Mouse (Mus musculus): Measurements from ENCODE around the gene Iqschfp.

Iqschfp gene

DNA sequence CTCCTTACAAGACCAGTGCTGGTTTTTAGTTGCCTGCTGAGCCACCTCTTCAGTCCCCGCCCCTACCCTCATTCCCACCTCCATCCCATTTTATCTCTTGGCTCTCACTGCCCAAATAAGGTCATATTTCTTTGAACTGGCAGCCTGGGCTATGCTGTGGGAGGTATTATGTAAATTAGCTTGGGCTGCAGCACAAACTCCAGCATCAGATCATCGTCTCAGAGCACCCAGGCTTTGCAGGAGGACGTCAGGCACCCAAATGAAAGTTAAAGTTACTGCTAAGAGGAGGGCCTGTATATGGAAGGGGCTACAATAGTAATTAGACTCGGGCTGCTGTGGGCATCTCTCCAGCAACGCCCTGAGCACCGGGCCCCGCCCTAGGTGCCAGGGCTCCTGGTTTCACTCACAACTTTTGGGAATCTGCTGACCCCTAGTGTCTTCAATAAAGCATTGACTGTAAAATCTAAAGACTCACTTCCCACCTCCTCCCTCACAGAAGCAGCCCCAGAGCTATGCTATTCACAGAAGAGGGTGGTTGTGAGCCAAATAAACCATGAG lies 651.0 kb downstream of the Iqschfp start:
- peak; percentile 80 to 83 for DNase-seq

DNA sequence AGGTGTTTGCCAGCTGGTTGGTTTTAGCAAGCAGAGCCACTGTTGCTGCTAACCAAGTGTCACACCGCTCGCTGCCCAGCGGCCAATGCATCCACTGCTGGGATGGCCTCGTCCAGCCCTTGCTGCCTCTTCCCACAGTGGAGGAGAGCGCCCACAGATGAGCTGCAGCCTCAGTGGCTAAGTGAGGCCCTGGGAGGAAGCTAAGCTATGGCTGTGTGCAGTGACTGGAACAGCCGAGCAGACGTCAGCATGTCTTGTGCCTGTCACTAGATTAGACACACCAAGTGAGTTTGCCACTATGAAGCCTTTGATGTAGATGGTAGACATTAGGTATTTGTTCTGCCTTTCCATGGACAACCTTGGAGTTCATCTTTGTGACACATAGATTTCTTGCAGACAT lies 652.8 kb downstream of the Iqschfp start:
- DNase-seq, result no peak

DNA sequence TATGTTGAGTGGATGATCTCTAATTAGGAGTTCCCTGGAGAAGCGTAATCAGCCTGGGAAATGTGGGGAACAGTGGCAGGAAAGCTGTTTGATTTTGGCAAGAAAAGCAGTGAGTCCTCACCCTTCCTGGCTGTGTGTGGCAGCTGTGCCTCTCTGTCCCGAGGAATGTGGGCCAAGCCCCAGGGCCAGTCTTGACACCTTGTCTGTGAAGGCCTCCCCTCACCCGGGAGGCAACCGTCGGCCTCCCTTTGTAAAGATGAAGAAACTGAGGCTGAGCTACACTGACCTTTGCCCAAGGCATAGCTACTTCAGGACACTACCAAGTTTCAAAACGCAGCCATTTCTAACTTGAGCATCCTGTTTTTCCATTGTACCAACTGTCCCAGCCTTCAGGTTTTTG lies 653.9 kb downstream of the Iqschfp start:
- no peak for DNase-seq

DNA sequence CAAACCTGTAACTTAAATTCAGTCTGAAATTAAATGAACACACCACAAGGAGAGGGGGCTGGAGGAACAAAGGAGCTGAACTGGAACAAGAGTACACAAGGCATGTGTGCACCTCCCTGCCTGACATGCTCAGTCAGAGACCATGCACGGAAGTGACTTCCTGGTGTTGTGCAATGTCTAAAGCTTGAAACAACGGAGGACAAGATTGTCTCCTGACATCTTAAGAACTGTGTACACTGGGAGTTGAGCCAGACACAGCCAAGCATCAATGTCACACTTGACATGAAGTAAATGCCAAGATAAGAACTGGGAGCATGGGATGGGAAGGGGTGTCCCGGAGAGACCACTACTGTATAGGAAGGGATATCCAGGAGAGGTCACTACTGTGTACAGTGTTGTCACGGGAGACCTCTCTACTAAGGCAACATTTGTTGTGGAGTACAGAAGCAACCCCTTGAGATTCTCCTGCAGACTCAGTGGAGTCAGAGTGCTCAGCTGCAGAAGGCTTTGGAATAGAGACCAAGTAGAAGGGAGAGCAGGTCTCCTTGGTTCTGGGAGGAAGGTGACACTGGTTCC lies 663.1 kb downstream of the Iqschfp start:
- no peak for DNase-seq

DNA sequence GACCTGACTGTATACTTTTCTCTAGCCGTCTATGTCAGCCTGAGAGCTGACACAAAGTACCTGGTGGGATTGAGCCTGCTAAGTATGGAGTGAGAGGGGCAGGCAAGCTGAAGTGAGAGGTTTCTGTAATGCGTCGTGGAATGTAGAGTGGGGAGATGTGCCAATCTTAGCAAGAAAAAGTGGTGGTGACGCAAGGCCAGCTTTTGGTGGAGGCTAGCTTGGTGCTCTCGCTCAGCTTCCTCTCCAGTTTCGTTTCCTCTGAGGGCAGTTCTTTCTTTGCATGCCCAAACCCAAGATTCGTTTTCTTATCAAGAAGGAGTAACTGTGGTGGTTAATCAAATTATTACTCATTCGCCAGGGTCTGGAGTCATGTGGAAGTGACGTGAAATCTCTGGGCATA lies 664.9 kb downstream of the Iqschfp start:
- no peak for DNase-seq

GRCm38 (mm10) chr3:68558744-68559143 lies 666.7 kb downstream of the Iqschfp start:
- no peak for DNase-seq

DNA sequence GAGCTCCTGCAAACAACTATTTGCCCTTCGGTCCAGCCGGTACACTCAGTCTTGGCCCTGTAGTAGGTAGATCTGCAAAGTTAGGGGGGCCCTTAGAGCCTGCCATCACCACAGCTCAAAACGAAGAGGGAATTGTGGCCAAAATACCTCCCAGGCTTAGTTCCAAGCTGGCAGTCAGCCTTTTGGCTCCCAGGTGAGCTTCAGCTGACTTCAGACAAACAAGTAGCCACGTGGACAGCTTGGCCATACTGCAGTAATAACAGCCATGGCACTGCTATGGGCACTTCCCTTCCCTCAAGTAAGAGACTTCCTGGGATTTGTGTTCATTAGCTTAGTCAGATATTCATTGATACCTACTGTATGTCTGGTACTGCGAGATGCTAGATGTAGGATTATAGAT lies 668.0 kb downstream of the Iqschfp start:
- peak; percentile 93 to 94 for DNase-seq

GRCm38 (mm10) chr3:68562838-68563237 lies 670.8 kb downstream of the Iqschfp start:
- DNase-seq, result no peak

- DNase-seq, result peak; percentile 85 to 86
Measured at GRCm38 (mm10) chr3:68563922-68564321, 671.9 kb downstream of the Iqschfp start.

- no peak for DNase-seq
Measured at GRCm38 (mm10) chr3:68564978-68565674, 673.1 kb downstream of the Iqschfp start.

DNA sequence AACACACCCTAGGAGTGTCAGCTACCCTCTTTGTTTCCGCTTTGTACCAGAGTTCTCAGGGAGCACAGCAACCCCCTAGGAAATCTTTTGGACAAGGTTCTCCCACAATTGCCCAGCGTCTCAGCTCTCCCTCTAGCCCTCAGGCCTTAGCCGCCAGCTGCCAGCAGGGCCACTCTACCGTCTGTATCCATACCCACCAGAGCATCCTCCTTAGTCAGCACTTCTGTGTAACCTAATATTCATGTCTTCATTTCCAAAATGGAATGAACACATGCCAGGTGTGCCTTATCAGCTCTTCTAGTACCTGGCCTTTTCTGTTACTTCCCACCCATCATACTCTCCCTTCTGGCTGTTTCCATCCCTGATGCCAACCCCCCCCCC lies 673.6 kb downstream of the Iqschfp start:
- DNase-seq, result no peak

DNA sequence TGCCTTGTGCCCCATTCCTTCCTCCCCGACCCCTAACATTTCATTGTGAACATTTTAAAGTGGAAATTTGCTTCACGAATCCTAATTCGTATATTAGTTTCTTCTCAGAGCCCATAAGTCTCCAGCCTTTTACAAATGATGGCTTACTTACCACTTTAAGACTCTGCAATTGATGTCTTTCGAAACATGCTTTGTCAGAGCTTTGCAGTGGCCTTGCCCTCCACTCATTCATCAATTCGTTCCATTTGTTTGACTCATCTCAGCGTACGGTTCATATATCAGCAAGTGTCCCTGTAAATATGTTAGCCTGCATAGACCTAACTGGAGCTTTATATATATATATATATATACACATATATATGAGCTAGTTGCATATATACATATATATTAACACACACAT lies 675.5 kb downstream of the Iqschfp start:
- no peak for DNase-seq

GRCm38 (mm10) chr3:68568149-68568548 lies 676.1 kb downstream of the Iqschfp start:
- DNase-seq, result no peak

DNA sequence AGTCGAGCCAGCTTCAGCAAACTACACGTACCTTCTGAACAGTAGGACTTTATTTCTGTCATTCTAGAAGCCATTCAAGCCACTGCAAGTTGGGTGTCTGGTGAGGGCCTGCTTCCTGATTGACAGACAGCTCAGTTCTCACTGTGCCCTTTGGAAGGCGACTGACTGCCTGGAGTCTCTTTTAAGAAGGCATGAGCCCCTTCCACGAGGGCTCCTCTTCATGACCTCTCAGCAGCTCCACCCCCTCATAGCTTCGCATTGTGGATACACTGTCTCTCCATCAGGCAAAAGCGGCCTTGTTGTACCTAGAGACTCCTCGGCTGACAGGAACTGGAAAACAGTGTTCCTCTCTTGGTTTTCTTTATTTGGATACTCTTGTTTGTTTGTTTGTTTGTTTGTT lies 676.7 kb downstream of the Iqschfp start:
- no peak for DNase-seq

- DNase-seq, result no peak
Measured at GRCm38 (mm10) chr3:68570319-68570718, 678.3 kb downstream of the Iqschfp start.

GRCm38 (mm10) chr3:68572249-68573225 lies 680.5 kb downstream of the Iqschfp start:
- peak; percentile 91 to 93 for DNase-seq

- DNase-seq, result peak in 1 of 2 experiments; percentile 61
Measured at GRCm38 (mm10) chr3:68573226-68573624, 681.2 kb downstream of the Iqschfp start.

DNA sequence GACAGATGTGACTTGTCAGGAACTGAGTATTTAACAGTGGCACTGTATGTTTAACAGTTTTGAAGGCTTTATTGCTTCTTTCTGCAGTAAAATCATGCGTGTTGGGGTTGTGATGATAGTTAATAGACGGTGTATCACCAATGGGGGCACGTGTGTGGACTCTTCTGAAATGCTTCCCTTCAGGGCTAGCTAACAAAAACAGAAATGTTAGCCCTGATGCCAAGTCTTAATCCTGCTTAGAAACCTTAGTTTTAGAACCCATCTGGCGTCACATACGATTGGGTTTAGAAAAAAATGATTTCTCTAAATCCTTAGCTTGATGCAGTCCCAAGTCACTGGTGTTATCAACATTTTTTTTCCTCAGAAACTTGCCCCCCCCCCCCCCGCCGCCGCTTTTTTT lies 682.1 kb downstream of the Iqschfp start:
- DNase-seq, result peak in 1 of 2 experiments; percentile 48

DNA sequence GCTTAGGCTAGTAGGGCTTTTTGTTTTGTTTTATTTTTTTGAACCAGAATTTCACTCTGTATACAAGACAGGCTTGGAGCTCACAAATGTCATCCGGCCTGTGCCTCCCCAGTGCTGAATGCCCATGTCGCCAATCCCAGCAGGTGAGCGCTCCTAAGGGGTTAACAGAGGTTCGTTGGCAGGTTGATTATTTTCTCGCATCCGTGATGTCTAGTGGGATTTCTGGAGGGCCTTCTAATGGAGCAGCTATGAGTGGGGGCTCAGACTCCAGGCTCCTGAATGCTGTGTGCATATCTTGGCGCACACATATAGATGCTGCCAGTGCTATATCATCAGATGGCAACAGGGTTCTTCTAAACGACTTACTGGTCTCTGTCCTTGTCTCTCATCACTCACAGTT lies 682.5 kb downstream of the Iqschfp start:
- peak; percentile 62 to 66 for DNase-seq

DNA sequence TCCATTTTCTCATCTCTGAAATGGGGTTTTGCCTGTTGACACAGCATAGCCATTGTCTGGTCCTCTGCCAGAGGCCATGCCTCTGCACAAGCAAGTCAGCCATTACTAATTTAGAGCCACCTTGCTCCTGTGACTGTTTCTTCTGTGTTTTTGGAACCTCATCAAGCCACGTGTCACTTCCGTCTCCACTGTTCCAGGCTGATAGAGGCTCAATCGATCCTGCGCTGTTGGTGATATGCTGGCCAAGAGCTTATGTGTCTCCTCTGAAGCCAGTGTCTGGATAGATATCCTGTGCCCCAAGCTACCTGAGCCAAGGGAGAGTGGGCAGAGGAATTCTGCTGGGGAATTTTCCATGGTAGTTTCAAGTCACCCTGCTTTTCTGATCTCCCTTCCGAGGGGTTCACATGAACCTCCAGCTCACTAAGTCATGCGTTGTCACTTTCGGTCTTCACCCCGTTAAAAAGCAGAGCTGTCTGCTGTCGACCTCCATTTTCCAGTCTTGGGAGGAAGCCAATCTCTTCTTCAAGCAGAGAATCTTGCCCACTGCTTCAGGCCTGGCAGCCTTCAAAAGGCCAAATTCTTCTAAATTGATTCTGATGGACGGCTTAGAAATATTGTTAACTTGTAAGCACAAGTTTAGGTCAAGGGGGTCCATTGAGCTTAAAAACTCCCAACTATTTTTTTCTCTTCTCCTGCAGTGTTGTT lies 683.8 kb downstream of the Iqschfp start:
- peak; percentile 72 to 86 for DNase-seq

- DNase-seq, result peak; percentile 94 to 96
Measured at GRCm38 (mm10) chr3:68576431-68576830, 684.4 kb downstream of the Iqschfp start.

- no peak for DNase-seq
Measured at GRCm38 (mm10) chr3:68576948-68577347, 684.9 kb downstream of the Iqschfp start.

DNA sequence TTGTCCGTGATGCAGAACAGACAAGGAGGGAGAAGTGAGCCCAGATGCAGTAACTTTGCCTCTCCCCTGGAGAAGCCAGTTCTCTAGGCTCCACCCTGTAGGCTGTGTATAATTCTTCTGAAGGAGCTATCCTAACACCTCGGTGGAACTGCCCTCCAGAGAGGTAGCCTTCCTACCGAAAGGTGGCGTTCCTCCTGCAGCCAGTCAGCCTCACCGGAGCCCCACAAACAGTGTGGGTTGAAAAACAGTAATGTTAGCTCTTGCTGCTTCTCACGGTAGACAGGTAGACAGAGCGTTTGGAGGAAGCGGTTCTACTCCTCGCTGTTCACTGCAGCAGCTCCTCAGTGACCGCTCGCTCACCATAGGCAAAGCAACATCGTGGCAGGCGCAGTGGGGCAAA lies 689.6 kb downstream of the Iqschfp start:
- DNase-seq, result peak in 1 of 2 experiments; percentile 46
